Mouse (Mus musculus): ENCODE results near the gene Cabp1.
A peak's percentile ranks its signal among the peaks of the same experiment; 100 is the strongest.

Gene Cabp1

DNA sequence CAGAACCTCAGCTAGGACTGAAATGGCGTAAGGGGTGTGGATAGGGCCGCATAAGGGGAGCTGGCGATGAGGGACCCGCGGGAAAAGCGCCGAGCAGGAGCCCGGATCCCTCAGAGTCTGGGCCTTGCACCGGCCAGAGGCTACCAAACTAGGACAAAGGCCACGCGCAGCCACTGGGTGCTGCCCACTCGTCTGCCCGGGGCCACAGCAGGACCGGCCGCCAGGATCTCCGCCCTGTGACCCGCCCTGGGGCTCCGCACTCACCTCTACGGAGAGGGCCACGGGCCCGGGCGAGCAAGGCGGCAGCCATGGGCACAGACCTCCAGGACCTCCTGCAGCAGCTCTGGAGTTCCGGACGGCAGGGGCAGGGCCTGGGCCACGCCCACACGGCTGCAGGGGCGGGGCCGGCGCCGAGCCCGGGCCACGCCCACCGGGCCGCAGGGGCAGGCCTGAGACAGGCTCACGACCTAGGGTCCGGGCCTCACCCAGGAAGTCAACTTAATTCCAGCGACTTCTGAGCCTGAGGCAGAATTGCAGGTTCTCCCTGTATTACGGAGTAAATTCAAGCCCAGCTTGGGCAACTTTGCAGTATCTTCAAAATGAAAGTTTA, 75.1 kb downstream of the Cabp1 start, which contains the start of gene Acads:
Gene Acads, minus strand, starts transcription at position 386 of the 610 bp plus-strand sequence.
- peak; percentile 94 for DNase-seq

Measured in kidney, adult 18-20 months (tissue).